Mouse (Mus musculus) CH12.LX (cell line): ENCODE measurements around the gene Dact3. TPM values are rescaled to one million over a fixed set of nuclear protein-coding genes. Genes with fewer than 3 reads are reported as not detected.

ENCODE experiments used
- DNase-seq: peaks from one replicate; pipeline ENCODE4 v3.0.0-alpha.2; 2013; ENCODE audit errors: extremely low read depth
- H3K27ac ChIP-seq: 2 replicates; pipeline ENCODE4 v1.5.1; 2012; ENCODE audit warnings: low read depth, mild to moderate bottlenecking, control low read depth, moderate library complexity; ENCODE audit not compliant: insufficient read depth
- H3K27me3 ChIP-seq: replicated peaks from 2 replicates; pipeline ENCODE3; 2012; ENCODE audit warnings: inconsistent platforms
- H3K36me3 ChIP-seq, 2 experiments: replicated peaks in 1 of 2; 2 replicates each; pipeline versions ENCODE3 to v1.6.1; 2012; ENCODE audit warnings: inconsistent platforms in 1 of 2, low read length in 1 of 2, mild to moderate bottlenecking in 1 of 2, mixed read lengths in 1 of 2, moderate library complexity in 1 of 2; ENCODE audit not compliant: control insufficient read depth in 1 of 2, insufficient read depth in 1 of 2
- H3K4me1 ChIP-seq, 2 experiments: 2 replicates each; pipeline ENCODE4 v1.6.1; 2012; ENCODE audit warnings: inconsistent platforms in 1 of 2, moderate library complexity in 1 of 2; ENCODE audit not compliant: insufficient read depth in 2 of 2, control insufficient read depth in 1 of 2
- H3K4me2 ChIP-seq: 2 replicates; pipeline ENCODE4 v1.6.1; 2012; ENCODE audit warnings: low read depth, mild to moderate bottlenecking, control low read depth; ENCODE audit not compliant: poor library complexity, insufficient read depth, severe bottlenecking
- H3K4me3 ChIP-seq, 3 experiments: fragments of 150-350 bp in 1 of 3; sonication (generic) in 1 of 3; replicated peaks in 1 of 3; 2 replicates each; pipeline versions ENCODE3 to v1.5.1; 2011 to 2012; ENCODE audit warnings: low read depth in 2 of 3, low read length in 2 of 3, mild to moderate bottlenecking in 2 of 3, moderate library complexity in 2 of 3, control low read depth in 1 of 3, improper control_type of control experiment in 1 of 3, inconsistent platforms in 1 of 3, mixed read lengths in 1 of 3; ENCODE audit not compliant: poor library complexity in 1 of 3
- H3K79me2 ChIP-seq: replicated peaks from 2 replicates; pipeline ENCODE4 v1.6.1; 2012; ENCODE audit warnings: mild to moderate bottlenecking, moderate library complexity; ENCODE audit not compliant: control insufficient read depth, poor library complexity, insufficient read depth, severe bottlenecking; ENCODE audit errors: extremely low read depth
- H3K9ac ChIP-seq: 2 replicates; pipeline ENCODE4 v1.6.1; 2012; ENCODE audit warnings: low read depth, mild to moderate bottlenecking, control low read depth, moderate library complexity; ENCODE audit not compliant: insufficient read depth
- H3K9me3 ChIP-seq: replicated peaks from 2 replicates; pipeline ENCODE3; 2012; ENCODE audit warnings: low read length, inconsistent platforms, mixed read lengths
- CHD1 ChIP-seq: IDR thresholded peaks from 2 replicates; pipeline ENCODE4 v1.6.1; 2012; ENCODE audit warnings: low read depth, low read length, improper control_type of control experiment, inconsistent platforms
- CTCF ChIP-seq, 2 experiments: IDR thresholded peaks in 1 of 2; conservative IDR thresholded peaks in 1 of 2; 2 replicates each; pipeline ENCODE4 v1.5.1; 2011 to 2012; ENCODE audit warnings: low read depth in 2 of 2, low read length in 2 of 2, improper control_type of control experiment in 1 of 2, inconsistent platforms in 1 of 2, mild to moderate bottlenecking in 1 of 2, moderate library complexity in 1 of 2
- ELF1 ChIP-seq: IDR thresholded peaks from 2 replicates; pipeline ENCODE4 v1.6.1; 2014; ENCODE audit warnings: low read depth, mild to moderate bottlenecking, inconsistent platforms, low read length, improper control_type of control experiment
- ETS1 ChIP-seq: conservative IDR thresholded peaks from 2 replicates; pipeline ENCODE4 v1.6.1; 2012; ENCODE audit warnings: low read depth, mild to moderate bottlenecking, inconsistent platforms, low read length, improper control_type of control experiment, moderate library complexity
- HCFC1 ChIP-seq: IDR thresholded peaks from 2 replicates; pipeline ENCODE4 v1.6.1; 2012; ENCODE audit warnings: low read depth, mild to moderate bottlenecking, inconsistent platforms, low read length, improper control_type of control experiment
- IRF4 ChIP-seq: IDR thresholded peaks from 2 replicates; pipeline ENCODE4 v1.6.1; 2014; ENCODE audit warnings: low read depth, mild to moderate bottlenecking, inconsistent platforms, low read length, improper control_type of control experiment
- MAFK ChIP-seq: IDR thresholded peaks from 2 replicates; pipeline ENCODE4 v1.6.1; 2011; ENCODE audit warnings: low read length, improper control_type of control experiment; ENCODE audit not compliant: insufficient replicate concordance
- MAX ChIP-seq: IDR thresholded peaks from 2 replicates; pipeline ENCODE4 v1.6.1; 2011; ENCODE audit warnings: low read length, improper control_type of control experiment
- MAZ ChIP-seq: IDR thresholded peaks from 2 replicates; pipeline ENCODE4 v1.6.1; 2012; ENCODE audit warnings: low read depth, mild to moderate bottlenecking, inconsistent platforms, low read length, improper control_type of control experiment, moderate library complexity
- MXI1 ChIP-seq: IDR thresholded peaks from 2 replicates; pipeline ENCODE4 v1.6.1; 2011; ENCODE audit warnings: mild to moderate bottlenecking, low read depth, low read length, improper control_type of control experiment
- PAX5 ChIP-seq: IDR thresholded peaks from 2 replicates; pipeline ENCODE4 v1.6.1; 2012; ENCODE audit warnings: low read length, inconsistent platforms, mixed read lengths
- POLR2A ChIP-seq: IDR thresholded peaks from 2 replicates; pipeline ENCODE4 v1.6.1; 2011; ENCODE audit warnings: low read depth, mild to moderate bottlenecking, improper control_type of control experiment, low read length
- SIN3A ChIP-seq: IDR thresholded peaks from 2 replicates; pipeline ENCODE4 v1.6.1; 2012; ENCODE audit warnings: low read length, improper control_type of control experiment, inconsistent platforms
- TCF12 ChIP-seq: IDR thresholded peaks from 2 replicates; pipeline ENCODE4 v1.6.1; 2014; ENCODE audit warnings: low read depth, mild to moderate bottlenecking, inconsistent platforms, low read length, improper control_type of control experiment
- ZC3H11A ChIP-seq: IDR thresholded peaks from 2 replicates; pipeline ENCODE4 v1.6.1; 2012; ENCODE audit warnings: low read depth, mild to moderate bottlenecking, inconsistent platforms, low read length, improper control_type of control experiment
- ZMIZ1 ChIP-seq: IDR thresholded peaks from 2 replicates; pipeline ENCODE4 v1.6.1; 2012; ENCODE audit warnings: low read depth, mild to moderate bottlenecking, inconsistent platforms, low read length, improper control_type of control experiment
- dilution Hi-C: fragments of 300-500 bp; cut with MboI; formaldehyde crosslinking; loops from 2 replicates; pipeline ENCODE4 v1.14.3; 2020; ENCODE audit warnings: low sequenced_read_pairs; ENCODE audit not compliant: extremely low pct_unique_long_range_greater_than_20kb, extremely low pct_ligation_motif_present
- in situ Hi-C: fragments of 300-500 bp; cut with MboI; formaldehyde crosslinking; loops from 3 replicates; pipeline ENCODE4 v1.14.3; 2019; ENCODE audit warnings: low sequenced_read_pairs, low pct_ligation_motif_present, low pct_unique_long_range_greater_than_20kb, mixed read lengths
- polyA plus RNA-seq: library from polyadenylated mRNA; unstranded; fragments of >175 nt; gene quantifications from 2 replicates; pipeline ENCODE4 v1.2.1, GENCODE M21; 2012; ENCODE audit warnings: low read depth; ENCODE audit not compliant: insufficient read length
- total RNA-seq, 2 experiments: library from RNA; depleted of rRNA; stranded (reverse); fragments of 300-350 nt in 1 of 2; fragments of >200 nt in 1 of 2; gene quantifications; 2 replicates each; pipeline ENCODE4 v1.2.3; 2012 to 2014

Gene Dact3
- total and polyA plus RNA-seq, 3 experiments: 3.5 to 12.0 (median 5.1) TPM

DNA sequence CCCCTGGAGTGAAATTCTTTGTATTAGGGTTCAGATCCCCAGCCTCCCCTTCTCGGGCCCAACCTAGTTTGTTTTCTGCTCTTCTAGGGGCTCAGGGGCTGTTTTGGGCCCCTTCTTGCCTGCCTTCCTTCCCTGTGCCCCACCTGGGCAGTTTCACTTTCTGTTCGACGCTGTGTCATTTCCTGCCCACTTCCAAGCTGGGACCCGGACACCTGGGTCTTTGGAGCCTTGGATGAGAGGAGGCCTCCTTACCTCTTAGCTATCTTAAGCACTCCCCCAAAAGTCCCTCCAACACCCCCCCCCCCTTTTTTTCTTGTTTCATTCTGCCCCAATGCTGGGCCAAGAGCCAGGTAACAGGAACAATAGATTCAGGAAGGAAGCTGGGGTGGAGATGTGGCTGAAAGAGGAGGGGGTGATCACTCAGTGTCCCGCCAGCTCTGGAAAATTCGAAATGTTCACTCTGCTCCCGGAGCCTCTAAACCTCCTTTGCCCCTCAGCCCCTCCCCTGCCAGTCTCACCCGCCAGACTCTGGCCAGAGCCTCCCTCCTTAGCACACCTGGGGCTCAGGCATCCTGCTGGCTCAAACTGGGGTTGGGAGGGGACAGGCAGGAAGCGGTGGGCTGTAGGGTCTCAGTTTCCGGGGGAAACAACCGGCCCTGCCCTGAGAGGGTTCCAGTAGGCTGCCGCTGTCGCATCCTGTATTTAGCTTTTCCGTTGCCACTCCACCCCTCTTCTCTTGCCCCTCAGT is 29.9 kb upstream of the Dact3 start:
- dilution Hi-C loops: no loop called here
- H3K4me3 ChIP-seq: peak overlapping the region; percentile 71 to 97 (median 82)

GRCm38 (mm10) chr7:16845820-16846167 is 29.3 kb upstream of the Dact3 start:
- H3K79me2 ChIP-seq: peaks cover 24% of the 10 kb centered on the region
- H3K4me3 ChIP-seq: peak overlapping the region; percentile 71 to 97 (median 82)
- DNase-seq: no peak
- dilution Hi-C loops (no loop called here), in situ Hi-C loops (no loop called here)
- H3K27ac ChIP-seq: peak overlapping the region; percentile 82
- no peaks in the 10 kb centered on the region for H3K27me3 ChIP-seq
- peak overlapping the region; percentile 93 for H3K9ac ChIP-seq
- H3K4me1 ChIP-seq: peaks cover 15 to 33% of the 10 kb centered on the region in 2 experiments
- peaks cover 33 to 52% of the 10 kb centered on the region in 2 experiments for H3K36me3 ChIP-seq
- no peaks in the 10 kb centered on the region for H3K9me3 ChIP-seq
- TF ChIP-seq POLR2A (peak; percentile 29; the same call in 1 of the 2 replicates), PAX5 (no peak), SIN3A (0 out of 2 replicates have a peak, but pooled peaks have one; percentile 13), ELF1 (no peak), ZC3H11A (no peak)
- H3K4me2 ChIP-seq: peak overlapping the region; percentile 88

More for the DNA sequence above, 29.9 kb upstream of the Dact3 start:
- Histone ChIP-seq H3K4me2 (peak overlapping the region; percentile 88), H3K9me3 (no peaks in the 10 kb centered on the region), H3K79me2 (peaks cover 24% of the 10 kb centered on the region), H3K4me1 (peaks cover 16 to 38% of the 10 kb centered on the region in 2 experiments), H3K27me3 (no peaks in the 10 kb centered on the region), H3K36me3 (peaks cover 32 to 52% of the 10 kb centered on the region in 2 experiments), H3K9ac (peak overlapping the region; percentile 93), H3K27ac (peak overlapping the region; percentile 82)
- DNase-seq: no peak
- in situ Hi-C loops: no loop called here
- TF ChIP-seq MXI1 (no peak), ETS1 (peak; percentile 31), TCF12 (peak; percentile 54; the same call in 1 of the 2 replicates), ELF1 (0 out of 2 replicates have a peak, but pooled peaks have one; percentile 9), SIN3A (peak; percentile 70), HCFC1 (peak; percentile 49), MAZ (0 out of 2 replicates have a peak, but pooled peaks have one; percentile 16), MAX (0 out of 2 replicates have a peak, but pooled peaks have one; percentile 32), MAFK (no peak), ZMIZ1 (no peak), CHD1 (no peak), IRF4 (peak; percentile 80), CTCF (conservative IDR thresholded peaks at IDR 0.05 in 1 of 2, IDR thresholded peaks at IDR 0.05 in 1 of 2; ENCODE audit: low read depth in 2 of 2, low read length in 2 of 2) (no peak)
